Mouse (Mus musculus): ENCODE data around the gene Rnf157. TPM values are rescaled to one million over a fixed set of nuclear protein-coding genes. Genes with fewer than 3 reads are reported as not detected.

Gene Rnf157
- polyA plus RNA-seq, 1 experiment = not detected

DNA sequence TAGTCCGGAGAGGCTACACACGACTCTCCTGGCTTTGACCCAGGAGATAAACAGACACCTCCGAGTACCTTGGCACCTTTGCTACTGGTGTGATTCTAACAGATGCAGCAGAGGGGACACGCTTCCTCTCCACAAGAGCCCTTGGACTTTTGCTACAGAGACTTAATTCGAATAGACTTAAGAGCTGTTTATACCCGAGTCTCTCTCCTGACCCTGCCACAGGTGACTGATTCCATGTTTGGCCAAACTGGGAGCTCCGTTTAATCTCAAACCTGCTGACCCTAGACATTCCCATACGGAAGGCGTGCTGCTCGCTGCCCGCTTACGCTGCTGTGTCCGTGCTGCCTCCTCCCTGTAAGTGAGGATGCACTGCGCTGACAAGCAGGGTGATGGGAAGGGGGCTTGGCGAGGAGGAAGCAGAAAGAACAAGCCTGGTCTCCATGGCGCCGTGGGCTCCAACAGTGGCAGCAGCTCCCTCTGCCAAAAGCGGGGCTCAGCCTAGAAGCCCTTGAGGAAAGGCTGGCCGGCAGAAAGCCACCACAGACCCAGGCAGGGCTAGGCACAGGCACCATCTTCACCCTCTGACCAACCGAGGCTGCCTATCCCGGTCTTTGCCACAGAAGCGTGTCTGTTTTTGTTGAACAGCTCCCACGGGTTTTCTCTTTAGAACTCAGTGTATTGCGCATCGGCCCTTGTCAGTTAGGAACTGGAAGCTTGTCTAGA is 70.6 kb downstream of the Rnf157 start:
- TF ChIP-seq GATA1 (IDR thresholded peaks at IDR 0.05; ENCODE audit: low read length) = no peak

DNA sequence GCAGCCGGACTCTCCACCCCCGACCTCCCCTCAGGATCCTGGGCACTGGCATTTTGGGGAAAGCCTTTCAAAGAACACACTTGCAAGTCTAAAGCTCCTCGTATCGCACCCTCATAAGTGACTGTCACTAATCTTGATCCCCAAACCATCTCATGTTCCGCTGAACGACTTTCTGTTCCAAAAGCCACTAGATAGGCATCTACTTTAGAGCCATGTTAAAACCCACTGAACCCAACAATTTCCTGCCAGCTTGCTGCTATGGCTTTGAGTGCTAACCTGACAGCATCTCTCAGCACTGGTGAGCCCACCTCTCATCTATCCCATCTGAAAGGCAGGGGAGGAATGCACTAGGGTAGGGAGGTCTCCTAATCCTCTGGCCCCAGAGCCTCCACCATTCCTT is 75.3 kb downstream of the Rnf157 start:
- TF ChIP-seq GATA1 (IDR thresholded peaks at IDR 0.05; ENCODE audit: low read length) = no peak

DNA sequence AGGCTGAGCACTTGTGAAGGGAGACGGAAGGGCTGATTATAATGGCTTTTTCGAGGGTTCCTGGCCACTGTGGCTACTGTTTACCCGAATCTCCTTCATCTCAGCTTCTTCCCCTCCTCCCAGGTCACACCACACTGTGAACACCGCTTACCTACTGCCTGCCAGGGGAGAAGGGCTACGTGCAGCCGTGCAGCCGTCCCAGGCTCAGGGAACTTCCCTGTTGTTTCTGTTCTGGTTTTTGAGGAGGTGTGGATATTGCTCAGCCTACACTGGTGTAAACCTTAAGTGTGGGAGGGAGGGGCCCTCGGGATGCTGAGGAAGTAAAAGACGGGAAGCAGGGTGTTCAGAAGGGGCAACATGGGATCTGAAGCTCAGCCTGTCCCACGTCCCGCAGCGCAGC is 75.8 kb downstream of the Rnf157 start:
- no peak for TF ChIP-seq GATA1 (IDR thresholded peaks at IDR 0.05; ENCODE audit: low read length)

DNA sequence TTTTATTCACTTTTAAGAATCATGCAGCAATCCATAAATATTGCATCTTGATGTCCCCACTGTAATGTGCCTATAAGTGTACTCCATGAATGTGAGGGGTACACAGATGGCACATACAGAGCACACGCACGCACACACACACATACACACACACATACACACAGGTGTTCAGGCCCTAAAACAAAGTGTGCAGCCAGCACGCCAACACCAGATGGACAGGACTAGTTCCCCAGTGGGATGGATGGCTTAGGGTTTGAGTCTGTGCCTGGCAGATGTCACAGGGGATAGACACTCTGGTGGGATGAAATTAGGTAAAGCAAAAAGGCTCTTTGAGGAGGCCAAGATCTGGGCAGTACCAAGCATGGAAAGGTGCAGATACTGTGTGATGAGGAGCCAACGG is 76.4 kb downstream of the Rnf157 start:
- TF ChIP-seq GATA1 (IDR thresholded peaks at IDR 0.05; ENCODE audit: low read length) = no peak

DNA sequence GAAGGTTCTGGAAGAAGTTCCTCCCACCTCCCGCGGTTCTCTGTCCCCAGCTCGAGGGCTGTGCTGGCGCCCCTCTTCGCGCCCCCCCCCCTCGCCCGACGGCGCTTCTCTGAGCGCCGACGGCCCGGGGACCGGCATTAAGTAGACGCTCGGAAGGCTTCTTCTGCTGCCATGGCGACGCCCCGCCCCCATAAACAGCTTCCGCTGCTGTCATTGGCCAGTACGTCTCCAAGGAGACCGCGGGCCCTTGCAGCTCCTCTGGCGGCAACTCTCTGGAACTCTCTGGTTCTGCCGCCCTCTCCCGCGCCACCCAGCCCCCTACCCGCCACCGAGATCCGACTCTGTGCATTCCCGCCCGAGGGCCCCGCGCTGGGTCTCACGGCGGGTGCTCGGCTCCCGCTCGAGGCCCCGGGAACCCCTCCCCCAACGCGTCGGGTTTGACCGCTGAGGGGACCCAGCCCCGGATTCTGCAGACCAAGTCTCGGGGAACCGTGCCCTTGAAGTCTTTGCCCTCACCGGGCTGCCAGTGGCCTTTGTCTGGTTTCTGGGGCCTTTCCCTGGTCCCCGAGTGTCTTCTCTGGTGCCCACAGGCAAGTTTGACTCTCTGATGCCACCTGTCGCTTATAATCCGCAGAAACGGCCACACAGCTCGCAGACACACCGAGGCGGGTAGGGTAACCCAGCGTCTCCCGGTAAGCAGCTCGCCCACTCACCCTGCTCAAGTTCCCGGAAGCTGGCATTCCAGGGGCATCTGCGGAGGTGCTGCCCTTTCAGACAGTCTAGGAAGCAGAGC is 77.4 kb downstream of the Rnf157 start, which contains the start of gene Foxj1:
Gene Foxj1 (minus strand): TSS at position 156 of the 793 bp plus-strand sequence.
- TF ChIP-seq GATA1 (IDR thresholded peaks at IDR 0.05; ENCODE audit: low read length) = no peak

DNA sequence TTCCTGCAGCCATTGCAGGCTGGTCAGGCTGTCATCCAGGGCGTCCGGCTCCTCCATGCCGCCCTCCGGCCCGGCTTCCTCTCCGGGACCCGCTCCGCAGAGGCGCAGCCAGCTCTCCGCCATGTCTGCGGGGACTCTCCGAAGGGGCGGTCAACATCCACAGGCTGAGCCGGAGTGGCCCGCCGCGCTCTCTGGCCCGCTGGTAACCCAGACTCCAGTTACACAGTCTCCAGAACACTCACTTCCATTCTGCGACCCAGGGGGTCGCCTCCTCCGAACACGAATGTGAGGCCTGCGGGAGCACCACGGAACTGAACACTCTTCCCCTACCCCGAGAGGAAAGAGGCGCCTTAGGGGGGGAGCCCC is 78.4 kb downstream of the Rnf157 start:
- TF ChIP-seq GATA1 (IDR thresholded peaks at IDR 0.05; ENCODE audit: low read length) = no peak

DNA sequence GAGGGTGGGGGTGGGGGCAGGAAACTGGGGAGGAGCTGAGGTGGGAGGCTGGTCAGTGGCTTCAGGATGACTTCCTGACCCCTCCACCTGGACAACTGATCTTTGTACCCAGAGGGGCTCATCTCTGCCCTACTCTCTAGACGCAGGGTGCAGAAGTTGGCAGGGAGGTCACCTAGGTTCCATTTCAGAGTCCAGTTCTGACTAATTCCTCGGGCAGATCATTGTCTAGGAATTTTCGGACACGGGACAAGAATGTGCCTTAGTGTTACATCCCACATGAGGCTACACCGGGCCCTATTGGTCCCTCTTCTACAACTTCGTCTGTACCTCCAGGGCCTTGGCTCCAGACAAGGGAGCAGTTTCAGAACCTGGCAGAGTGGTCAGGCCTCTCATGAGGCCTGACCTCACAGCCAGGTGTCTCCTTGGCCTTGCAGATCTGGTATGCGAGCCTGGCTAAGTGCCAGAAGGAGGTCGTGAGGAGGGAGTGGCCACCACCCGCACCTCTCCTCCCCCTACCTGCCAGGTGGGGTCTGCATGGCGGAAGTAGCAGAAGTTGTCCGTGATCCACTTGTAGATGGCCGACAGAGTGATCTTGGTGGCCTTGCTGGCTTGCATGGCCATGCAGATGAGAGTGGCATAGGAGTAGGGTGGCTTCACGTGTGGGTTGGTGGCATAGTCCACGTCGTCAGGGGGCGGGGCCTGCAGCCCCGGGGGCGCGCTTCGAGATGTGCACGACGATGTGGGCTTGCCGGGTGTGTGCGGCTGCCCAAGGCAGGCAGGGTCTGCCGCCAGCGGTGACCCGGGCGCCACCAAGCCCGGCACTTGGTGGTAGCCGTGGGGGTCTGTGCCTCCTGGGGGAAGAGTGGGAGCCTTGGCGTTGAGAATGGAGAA is 79.1 kb downstream of the Rnf157 start:
- TF ChIP-seq GATA1 (IDR thresholded peaks at IDR 0.05; ENCODE audit: low read length) = no peak

DNA sequence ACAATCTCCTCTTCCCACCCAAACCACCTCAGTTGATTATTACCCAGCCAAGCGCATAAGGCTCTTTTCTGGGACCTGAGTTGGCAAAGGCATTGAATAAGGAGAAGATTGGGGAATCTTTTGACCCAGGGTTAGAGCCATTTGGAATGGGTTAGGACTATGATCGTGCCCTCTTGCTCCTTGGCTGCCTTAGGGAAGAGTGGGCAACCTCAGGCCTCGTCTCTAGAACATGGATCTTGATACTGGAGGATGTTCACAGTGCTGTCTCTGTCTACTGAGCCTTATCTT is 79.9 kb downstream of the Rnf157 start:
- TF ChIP-seq GATA1 (IDR thresholded peaks at IDR 0.05; ENCODE audit: low read length) = no peak

DNA sequence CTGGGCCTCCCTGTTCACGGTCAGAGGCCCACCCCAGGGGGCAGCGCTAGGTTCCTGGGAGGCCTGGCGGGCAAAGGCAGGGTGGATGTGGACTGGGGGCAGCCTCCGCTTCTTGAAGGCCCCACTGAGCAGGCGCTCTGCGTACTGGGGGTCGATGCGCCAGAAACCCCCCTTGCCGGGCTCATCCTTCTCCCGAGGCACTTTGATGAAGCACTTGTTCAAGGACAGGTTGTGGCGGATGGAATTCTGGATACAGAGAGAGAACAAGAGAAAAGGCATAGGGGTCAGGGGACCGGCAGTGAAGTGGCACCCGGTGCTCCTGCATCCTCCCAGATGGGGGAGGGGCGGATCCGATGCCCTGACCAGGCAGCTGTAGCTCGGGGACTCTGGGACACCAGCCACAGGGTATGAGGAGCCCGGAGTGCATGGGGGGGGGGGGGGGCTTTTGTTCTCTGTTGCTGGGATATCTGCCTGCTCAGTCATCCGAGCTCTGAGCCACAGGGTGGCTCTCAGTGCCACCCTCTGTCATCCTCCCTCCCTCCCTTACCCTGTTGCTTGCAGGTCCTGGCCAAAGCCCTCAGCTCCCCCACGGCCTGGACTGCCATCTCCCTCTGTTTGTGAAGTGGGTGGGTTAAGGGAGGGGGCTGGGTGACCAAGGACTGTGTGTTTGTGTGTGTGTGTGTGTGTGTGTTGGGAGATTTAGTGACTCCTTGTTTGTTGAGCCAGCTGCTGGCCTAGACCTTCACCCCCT is 80.4 kb downstream of the Rnf157 start:
- no peak for TF ChIP-seq GATA1 (IDR thresholded peaks at IDR 0.05; ENCODE audit: low read length)

DNA sequence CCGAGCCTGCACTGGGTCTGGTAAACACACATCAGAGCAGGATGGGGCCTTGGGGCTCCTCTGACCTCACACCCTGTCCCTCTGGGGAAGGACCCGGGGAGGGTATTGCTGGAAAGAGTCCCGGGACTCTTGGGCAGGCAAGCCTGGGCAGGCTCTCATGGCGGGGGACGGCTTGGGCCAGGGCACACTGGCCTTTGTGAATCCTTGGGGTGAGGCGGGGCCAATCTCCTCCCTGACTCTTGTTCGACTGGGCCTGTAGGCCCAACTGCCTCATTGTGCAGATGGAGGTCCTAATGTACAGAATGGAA is 82.7 kb downstream of the Rnf157 start:
- no peak for TF ChIP-seq GATA1 (IDR thresholded peaks at IDR 0.05; ENCODE audit: low read length)

DNA sequence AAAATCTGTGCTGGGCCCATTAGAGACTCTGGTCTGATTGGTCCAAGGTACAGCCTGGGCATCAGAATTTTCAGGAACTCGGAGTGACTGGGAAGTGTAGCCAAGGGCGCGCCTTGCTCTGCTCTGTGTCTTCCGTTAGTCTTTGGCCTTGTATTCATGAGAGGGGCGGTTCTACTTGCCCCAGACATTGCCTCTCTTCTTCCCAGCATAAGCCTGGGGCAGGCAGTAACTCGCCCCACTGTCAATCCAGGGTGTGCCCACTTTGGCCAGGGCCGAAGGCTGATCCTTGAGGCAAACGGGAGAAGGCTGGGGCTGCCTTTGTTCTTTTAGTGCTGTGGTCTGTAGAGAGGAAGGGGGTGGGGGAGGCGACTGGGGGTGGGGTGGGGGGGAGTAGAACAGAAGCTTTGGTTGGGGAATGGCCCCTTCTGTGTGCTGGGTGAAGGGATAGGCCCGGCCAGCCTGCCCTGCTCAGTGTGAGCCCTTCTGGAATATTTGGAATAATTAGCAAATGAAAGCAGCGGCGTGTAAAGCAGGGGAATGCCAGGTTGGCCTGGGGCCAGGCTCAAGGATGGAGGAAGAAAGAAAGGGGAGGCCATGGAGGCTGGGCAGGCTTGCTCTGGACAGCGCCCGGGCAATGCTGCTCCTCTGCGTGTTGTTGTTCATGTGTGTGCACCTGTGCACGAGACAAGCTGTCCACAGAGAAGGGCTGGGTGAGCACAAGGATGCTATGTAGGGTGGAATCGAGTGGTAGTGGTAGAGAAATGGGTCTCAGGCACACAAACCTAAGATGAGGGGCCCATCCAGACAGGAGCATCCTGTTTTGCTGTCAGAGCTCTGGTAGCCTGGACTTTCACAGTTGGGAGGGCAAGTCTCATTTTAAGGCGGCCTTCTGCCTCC is 83.3 kb downstream of the Rnf157 start:
- no peak for TF ChIP-seq GATA1 (IDR thresholded peaks at IDR 0.05; ENCODE audit: low read length)

DNA sequence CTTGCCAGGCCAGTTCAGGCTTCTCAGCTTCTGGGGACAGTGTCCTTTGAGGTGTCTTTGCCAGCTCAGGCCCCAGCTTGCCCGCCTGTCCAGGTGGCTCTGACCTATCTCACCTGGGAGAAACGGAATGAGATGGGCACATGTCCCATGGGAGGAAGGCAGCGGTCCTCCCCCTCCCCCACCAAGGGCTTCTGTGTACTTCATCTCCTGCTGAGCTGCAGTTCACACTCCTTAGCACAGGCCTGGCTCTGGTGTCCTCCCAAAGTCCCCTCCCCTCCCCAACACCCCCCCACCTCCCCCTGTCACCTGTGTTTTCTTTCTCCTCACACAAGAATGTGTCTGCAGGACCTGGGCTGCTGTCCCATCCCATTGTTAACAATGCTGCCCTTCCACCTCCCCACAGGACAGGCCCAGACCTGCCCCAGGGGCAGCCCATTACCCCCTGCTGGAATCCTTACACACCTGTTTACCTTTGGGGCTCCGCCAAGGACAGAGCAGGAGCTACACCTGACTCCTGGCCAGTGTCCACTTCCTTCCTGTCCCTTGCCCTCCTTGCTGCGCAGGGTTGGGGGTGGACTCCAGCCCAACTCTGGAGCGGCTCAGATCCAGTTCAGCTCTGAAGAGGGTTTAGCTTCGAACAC is 85.7 kb downstream of the Rnf157 start:
- no peak for TF ChIP-seq GATA1 (IDR thresholded peaks at IDR 0.05; ENCODE audit: low read length)

DNA sequence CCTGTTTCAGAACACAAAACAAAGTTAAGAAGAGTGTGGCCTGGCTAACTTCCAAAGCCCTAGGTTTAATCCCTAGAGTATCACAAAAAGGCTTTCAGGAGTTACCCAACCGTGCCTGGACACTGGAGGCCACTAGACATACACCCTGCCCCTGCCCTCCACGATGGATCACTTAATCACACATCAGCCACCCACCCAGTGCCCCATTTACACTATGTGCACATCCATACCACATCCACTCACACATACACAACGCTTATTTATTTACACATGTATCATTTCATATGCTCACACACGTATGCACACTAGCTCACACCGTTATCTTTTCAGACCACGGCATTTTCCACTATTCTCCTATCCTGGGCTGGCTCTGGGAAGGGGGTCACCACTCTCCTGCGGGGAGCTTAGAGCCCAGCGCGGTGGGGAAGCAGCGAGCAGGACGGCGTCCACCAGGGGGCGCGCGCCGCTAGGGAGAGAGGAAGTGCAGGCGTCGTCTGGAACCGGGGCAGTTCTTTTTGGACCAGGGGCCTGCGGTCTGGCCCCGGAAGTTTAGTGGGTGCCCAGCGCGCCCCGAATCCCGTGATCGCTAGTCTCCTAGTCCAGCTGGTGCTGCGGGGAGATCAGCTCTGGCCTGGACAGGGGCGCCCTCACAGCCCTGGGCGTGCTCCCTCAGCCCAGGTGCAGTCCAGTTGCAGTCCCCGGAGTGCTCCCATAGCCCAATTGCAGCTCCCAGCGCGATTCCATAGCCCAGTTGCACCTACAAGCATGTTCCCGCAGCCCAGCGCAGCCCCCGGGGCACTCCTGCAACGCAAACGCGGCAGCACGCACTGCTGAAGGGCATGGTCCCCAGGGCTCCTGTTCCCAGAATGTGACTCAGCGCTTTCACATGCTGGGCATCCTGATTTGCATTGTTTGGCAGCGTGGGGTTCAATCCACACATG is 93.8 kb downstream of the Rnf157 start:
- no peak for TF ChIP-seq GATA1 (IDR thresholded peaks at IDR 0.05; ENCODE audit: low read length)

Data from G1E-ER4 (cell line).